Mouse (Mus musculus): ENCODE results near the gene Nrip1. TPM values are rescaled to one million over a fixed set of nuclear protein-coding genes. Genes with fewer than 3 reads are reported as not detected.

Gene Nrip1
- polyA plus RNA-seq, 1 experiment: not detected

DNA sequence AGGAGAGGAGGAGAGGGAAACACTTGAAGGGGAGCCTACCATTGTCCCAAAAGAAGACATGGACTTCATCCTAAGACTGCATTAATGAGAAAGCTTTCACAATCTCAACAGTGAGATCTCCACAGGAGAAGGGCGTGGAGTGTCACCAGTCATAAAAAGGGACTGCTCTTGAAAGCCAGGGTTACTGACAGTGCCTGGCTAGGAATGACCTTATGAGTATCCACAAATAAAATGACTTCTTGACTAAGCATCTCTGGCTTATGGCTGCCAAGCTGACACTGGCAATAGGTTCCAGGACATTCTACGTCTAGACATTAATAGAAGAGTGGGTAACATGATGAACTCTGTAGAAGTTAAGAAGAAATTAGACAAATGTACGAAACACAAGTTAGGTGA, 48.3 kb downstream of the Nrip1 start:
- WGBS: 97% methylated on average over 3 of the region's 3 CpGs
- no peak for TF ChIP-seq CTCF (IDR thresholded peaks at IDR 0.05; ENCODE audit: insufficient read depth, low read depth, low read length)
- TF ChIP-seq POLR2A (IDR thresholded peaks at IDR 0.05; ENCODE audit: insufficient read depth, low read depth, low read length): no peak
- H3K4me3 ChIP-seq (ENCODE audit: insufficient read depth, low read depth, low read length): no peak overlapping the region
- H3K27ac ChIP-seq (ENCODE audit: insufficient read depth, low read depth, low read length): no peak overlapping the region
- peaks cover 3% of the 10 kb centered on the region; the same call in 1 of the 2 replicates for H3K4me1 ChIP-seq (ENCODE audit: control insufficient read depth, insufficient read depth, low read length)

DNA sequence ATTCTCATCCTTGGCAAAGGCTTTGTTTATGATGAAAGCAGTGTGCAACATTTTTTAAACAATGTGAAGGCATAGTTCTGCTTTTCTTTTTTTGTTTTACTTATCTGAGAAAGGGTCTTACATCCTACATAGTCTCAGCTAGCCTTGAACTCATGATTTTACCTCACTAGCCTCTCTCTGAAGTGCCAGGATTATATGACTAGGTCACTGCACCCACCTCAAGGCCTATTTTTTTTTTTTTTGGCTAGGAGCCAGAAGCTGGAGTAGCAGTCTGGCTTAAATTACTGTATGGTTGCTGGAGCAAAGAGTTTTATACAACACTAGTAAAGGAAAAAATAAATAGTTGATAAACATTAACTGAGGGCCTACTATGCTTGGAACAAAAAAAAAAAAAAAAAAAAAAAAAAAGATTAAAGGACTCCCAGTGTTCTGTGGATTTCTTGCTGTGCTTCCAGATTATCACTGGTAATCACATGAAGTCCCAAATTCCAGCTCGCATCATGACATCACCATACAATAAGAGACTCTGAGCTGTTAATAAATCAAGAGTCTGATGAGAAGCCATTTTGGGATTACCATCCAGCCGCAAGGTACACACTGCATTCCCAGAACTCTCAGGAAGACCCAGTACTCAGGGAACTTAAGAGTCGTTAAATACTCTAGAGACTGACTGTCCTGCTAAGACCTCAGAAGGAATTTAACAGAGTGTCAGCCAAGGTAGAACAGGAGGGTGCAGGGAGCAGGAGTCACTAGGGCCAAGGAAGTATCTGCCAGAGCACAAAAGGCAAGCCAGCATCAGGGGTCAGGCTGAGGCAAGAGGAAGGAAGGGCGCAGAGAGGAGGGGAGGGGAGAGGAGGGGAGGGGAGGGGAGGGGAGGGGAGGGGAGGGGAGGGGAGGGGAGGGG, 49.0 kb downstream of the Nrip1 start:
- H3K27ac ChIP-seq (ENCODE audit: insufficient read depth, low read depth, low read length): no peak overlapping the region
- H3K4me3 ChIP-seq (ENCODE audit: insufficient read depth, low read depth, low read length): no peak overlapping the region
- TF ChIP-seq CTCF (IDR thresholded peaks at IDR 0.05; ENCODE audit: insufficient read depth, low read depth, low read length) (no peak), POLR2A (IDR thresholded peaks at IDR 0.05; ENCODE audit: insufficient read depth, low read depth, low read length) (no peak)
- H3K4me1 ChIP-seq (ENCODE audit: control insufficient read depth, insufficient read depth, low read length): peaks cover 6% of the 10 kb centered on the region
- WGBS: 91% methylated on average over 3 of the region's 4 CpGs

DNA sequence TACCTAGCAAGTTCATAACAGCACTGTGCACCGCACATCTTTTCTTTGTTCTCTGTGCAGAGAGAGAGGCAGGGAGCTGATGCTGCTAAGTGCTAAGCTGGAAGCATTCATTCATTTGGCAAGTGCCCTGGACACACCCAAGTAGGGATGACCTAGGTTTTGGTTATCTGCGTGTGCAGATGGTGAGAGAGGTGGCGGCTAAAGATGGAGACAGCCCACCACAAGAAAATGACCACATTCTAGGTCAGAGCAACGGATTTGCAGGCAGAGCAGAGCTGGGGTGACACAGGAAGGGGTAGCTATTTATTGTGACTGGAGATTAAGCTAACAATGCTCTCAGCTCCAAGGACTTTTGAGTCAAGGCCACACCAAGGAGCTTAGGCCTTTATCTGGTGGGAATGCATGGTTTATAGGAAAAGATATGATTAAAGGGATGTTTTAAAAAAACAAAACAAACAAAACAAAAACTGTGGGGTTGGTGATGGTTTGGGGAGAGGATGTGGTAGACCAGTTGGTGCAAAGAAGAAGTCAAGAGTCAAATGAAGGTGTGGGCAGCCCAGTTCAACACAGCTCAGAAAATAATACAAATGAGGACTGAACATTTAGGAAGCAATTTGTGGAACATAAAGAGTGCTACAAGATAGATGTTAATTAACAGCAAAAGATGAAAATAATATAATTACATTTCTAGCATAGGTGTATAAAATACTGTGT, 49.9 kb downstream of the Nrip1 start:
- no peak for TF ChIP-seq POLR2A (IDR thresholded peaks at IDR 0.05; ENCODE audit: insufficient read depth, low read depth, low read length)
- TF ChIP-seq CTCF (IDR thresholded peaks at IDR 0.05; ENCODE audit: insufficient read depth, low read depth, low read length): no peak
- peaks cover 6% of the 10 kb centered on the region for H3K4me1 ChIP-seq (ENCODE audit: control insufficient read depth, insufficient read depth, low read length)
- H3K27ac ChIP-seq (ENCODE audit: insufficient read depth, low read depth, low read length): no peak overlapping the region
- no peak overlapping the region for H3K4me3 ChIP-seq (ENCODE audit: insufficient read depth, low read depth, low read length)
- WGBS: 85% methylated on average over 4 of the region's 4 CpGs

DNA sequence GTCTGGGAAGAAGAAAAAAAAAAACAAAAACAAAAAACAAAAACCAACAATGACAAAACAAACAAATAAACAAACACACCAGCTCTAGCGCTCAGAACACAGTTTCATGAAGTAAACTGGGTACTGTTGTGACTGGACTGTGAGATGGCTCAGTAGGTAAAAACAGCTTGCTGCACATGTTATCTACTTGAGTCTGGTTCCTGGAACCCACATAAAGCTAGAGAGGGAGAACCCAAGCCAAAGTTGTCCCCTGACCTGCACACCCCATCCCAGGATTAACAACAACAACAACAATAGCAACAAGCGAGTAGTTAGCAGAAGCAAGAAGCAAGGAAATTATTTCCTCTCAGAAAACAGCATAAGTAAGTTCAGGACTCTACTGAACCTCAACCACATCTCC, 50.5 kb downstream of the Nrip1 start:
- TF ChIP-seq CTCF (IDR thresholded peaks at IDR 0.05; ENCODE audit: insufficient read depth, low read depth, low read length) (no peak), POLR2A (IDR thresholded peaks at IDR 0.05; ENCODE audit: insufficient read depth, low read depth, low read length) (no peak)
- 97% methylated on average over 2 of the region's 2 CpGs for WGBS
- Histone ChIP-seq H3K27ac (ENCODE audit: insufficient read depth, low read depth, low read length) (no peak overlapping the region), H3K4me3 (ENCODE audit: insufficient read depth, low read depth, low read length) (no peak overlapping the region), H3K4me1 (ENCODE audit: control insufficient read depth, insufficient read depth, low read length) (peaks cover 9% of the 10 kb centered on the region)

DNA sequence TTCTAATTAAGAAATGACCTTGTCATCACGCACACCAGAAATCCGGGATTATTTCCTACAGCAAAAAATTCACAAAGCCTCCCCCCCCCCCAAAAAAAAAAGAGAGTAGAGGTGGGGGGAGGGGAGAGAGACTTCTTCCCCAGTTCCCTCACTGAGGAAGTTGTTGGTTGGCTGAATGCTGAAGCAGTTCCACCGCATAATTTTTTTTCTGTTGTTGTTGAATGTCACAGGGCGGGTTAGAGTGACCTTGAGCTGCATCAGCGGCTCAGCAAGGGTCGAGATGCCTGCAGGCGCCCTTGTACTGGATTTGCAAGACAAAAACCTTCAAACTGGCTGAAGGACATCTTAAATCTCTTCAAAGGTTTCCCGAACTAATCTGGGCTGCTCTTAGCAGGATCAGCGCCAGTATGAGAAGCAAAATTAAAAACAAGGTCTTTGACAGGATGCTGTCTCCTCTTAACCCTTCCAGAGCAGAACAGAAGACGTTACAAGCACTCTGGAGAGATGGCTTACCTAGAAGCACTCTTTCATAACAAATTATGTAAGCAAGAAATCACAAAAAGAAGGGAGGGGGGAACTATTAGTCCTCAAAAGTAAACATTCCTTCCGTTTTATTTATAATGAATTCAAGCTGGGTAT, 52.0 kb downstream of the Nrip1 start:
- Histone ChIP-seq H3K4me1 (ENCODE audit: control insufficient read depth, insufficient read depth, low read length) (peaks cover 9% of the 10 kb centered on the region), H3K4me3 (ENCODE audit: insufficient read depth, low read depth, low read length) (no peak overlapping the region), H3K27ac (ENCODE audit: insufficient read depth, low read depth, low read length) (0 out of 2 replicates have a peak overlapping the region, but pooled peaks have one; percentile 25)
- no peak for TF ChIP-seq CTCF (IDR thresholded peaks at IDR 0.05; ENCODE audit: insufficient read depth, low read depth, low read length)
- no peak for TF ChIP-seq POLR2A (IDR thresholded peaks at IDR 0.05; ENCODE audit: insufficient read depth, low read depth, low read length)
- WGBS: 30% methylated on average over 11 of the region's 11 CpGs

DNA sequence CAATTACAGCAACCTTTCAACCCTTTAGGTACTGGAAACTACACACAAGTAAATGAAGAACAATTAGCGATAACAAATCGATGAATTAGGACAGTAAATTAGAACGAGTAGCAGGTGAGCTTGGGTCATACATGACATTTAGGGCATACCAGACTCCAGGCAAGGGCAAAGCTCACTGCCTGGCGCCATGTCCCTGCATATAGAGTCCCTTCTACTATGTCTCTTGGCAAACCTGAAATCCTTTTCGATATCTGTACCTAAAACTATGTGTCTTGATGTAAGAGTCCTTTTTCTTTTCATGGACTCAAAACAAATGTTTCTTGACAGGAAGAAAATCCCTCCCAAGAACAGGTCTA, 53.5 kb downstream of the Nrip1 start:
- 65% methylated on average over 5 of the region's 5 CpGs for WGBS
- Histone ChIP-seq H3K4me3 (ENCODE audit: insufficient read depth, low read depth, low read length) (no peak overlapping the region), H3K27ac (ENCODE audit: insufficient read depth, low read depth, low read length) (no peak overlapping the region), H3K4me1 (ENCODE audit: control insufficient read depth, insufficient read depth, low read length) (peaks cover 9% of the 10 kb centered on the region)
- no peak for TF ChIP-seq POLR2A (IDR thresholded peaks at IDR 0.05; ENCODE audit: insufficient read depth, low read depth, low read length)
- no peak for TF ChIP-seq CTCF (IDR thresholded peaks at IDR 0.05; ENCODE audit: insufficient read depth, low read depth, low read length)

DNA sequence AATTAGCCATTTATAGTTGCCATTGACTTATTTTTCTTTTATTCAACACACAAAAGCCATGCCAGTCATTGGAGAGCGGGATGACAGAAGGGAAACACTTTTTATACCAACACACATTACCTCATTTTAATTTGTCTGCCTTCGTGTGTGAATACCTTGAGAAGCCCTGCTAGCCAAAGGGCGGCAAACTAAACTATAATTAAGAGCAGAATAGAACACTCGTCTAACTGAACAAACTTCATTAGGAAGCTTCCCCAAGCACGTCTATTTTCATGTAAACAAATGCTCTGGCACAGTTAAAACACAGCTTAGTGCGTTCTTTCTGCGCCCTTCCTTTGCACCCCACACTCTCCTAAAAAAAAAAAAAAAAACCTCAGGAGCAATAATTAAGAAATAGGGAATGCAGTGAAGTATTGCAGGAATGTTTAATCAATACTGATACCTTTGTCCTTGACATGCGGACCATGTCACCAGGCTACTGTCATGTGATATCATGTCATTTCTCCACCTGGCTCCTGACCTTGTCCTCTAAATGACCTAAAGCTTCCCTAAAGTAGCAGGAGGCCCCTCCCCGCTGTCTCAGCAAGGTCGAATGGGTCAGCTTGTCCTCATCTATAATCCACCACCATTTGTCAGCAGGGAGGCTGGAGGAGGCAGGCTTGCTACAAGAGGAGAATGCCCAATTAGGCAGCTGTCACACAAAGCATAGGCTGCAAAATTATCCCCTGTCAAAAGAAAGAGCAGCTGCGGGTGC, 54.1 kb downstream of the Nrip1 start:
- WGBS: 28% methylated on average over 11 of the region's 11 CpGs
- Histone ChIP-seq H3K4me3 (ENCODE audit: insufficient read depth, low read depth, low read length) (no peak overlapping the region), H3K27ac (ENCODE audit: insufficient read depth, low read depth, low read length) (no peak overlapping the region), H3K4me1 (ENCODE audit: control insufficient read depth, insufficient read depth, low read length) (peaks cover 9% of the 10 kb centered on the region)
- TF ChIP-seq POLR2A (IDR thresholded peaks at IDR 0.05; ENCODE audit: insufficient read depth, low read depth, low read length) (no peak), CTCF (IDR thresholded peaks at IDR 0.05; ENCODE audit: insufficient read depth, low read depth, low read length) (no peak)

DNA sequence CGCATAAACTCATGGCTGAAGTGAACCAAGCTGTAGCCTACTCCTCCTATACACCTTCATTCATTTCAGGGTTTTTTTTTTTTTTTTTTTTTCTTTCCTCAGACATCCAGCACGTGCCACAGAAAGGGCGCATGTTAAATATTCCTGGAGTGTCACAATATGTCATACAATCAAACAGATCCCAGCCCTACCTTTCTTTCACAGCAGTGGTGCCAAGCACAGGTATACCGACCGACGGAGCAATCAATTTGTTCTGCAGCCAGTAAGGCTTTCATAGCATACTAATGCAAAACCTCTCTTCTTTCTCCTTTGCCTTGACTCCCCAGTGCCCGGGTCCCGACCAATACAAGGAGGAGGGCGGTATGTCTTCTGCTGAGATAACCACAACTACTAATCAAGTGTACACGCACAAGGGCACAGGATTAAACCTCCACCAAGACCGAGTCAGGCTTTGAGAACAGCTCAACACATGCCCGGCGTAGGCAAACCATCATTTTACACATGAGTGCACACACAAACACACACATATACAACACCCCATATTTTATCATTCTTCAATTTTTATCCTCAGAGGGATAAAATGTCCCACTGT, 55.2 kb downstream of the Nrip1 start:
- TF ChIP-seq CTCF (IDR thresholded peaks at IDR 0.05; ENCODE audit: insufficient read depth, low read depth, low read length): no peak
- TF ChIP-seq POLR2A (IDR thresholded peaks at IDR 0.05; ENCODE audit: insufficient read depth, low read depth, low read length): no peak
- H3K4me1 ChIP-seq (ENCODE audit: control insufficient read depth, insufficient read depth, low read length): peaks cover 9% of the 10 kb centered on the region
- H3K27ac ChIP-seq (ENCODE audit: insufficient read depth, low read depth, low read length): no peak overlapping the region
- no peak overlapping the region for H3K4me3 ChIP-seq (ENCODE audit: insufficient read depth, low read depth, low read length)
- WGBS: 47% methylated on average over 13 of the region's 13 CpGs
